Mouse (Mus musculus): ENCODE measurements at regions not wholly inside any gene's neighbourhood (a gene's known extent, or its start where the extent isn't known, plus 50 kb on each side); places are given as distances from the start of the nearest gene placed in this dataset.
"Not testable (repeated sequence)": the region's sequence is repeated elsewhere in the genome, so short reads cannot be mapped to it uniquely, and the experiment has no call there.

DNA sequence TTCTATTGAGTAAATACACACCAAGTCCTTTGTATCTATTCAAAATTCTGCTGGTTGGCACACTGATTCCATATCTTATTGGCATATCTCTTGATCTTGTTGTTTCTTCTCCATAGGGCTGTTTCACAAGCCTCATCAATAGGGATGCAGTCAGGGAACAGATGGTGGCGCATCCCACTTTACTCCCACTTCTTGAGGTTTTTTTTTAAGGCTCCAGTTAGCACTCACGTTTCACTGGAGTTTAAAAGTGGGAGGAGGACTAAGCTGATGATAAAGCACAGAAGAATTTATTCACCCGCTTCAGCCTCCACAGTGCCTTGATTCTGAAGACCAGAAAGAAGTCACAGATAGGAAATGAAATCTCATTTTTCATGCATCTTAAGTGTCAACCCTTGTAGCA lies 199.8 kb downstream of the Fam198b start:
- 83% methylated on average over 3 of the region's 3 CpGs for WGBS
- no peak overlapping the region for H3K4me3 ChIP-seq
- H3K36me3 ChIP-seq (replicated peaks) = no peaks in the 10 kb centered on the region
- no peaks in the 10 kb centered on the region for H3K9me3 ChIP-seq
- no peak overlapping the region for H3K27ac ChIP-seq
- H3K27me3 ChIP-seq (ENCODE audit: poor library complexity, severe bottlenecking) = no peaks in the 10 kb centered on the region
- H3K4me1 ChIP-seq = peaks cover 5% of the 10 kb centered on the region; the same call in 1 of the 2 replicates
- no peak for DNase-seq (ENCODE audit: extremely low spot score, low spot score)

DNA sequence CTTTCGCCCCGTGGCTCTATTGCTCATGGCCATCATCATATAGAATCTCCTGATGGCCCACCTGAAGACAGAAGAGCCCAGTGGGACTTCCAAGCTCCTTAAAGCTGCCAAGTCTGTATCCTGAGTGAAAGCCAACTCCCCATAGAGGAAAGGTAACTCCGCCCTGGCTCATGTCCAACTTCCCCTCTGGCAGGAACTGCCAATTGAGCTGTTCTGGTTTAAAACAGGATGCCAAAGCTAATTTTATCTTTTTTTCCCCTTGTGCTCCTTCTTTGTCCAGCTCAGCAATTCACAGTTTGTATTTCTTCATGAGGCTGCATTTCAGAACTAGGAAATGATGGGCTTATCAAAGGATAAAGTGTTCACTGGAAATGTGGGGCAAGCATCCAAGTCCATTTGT lies 215.3 kb downstream of the Fam198b start:
- Histone ChIP-seq H3K27me3 (ENCODE audit: poor library complexity, severe bottlenecking) (no peaks in the 10 kb centered on the region), H3K9me3 (no peaks in the 10 kb centered on the region), H3K4me3 (no peak overlapping the region), H3K27ac (no peak overlapping the region), H3K36me3 (replicated peaks) (no peaks in the 10 kb centered on the region), H3K4me1 (no peaks in the 10 kb centered on the region)
- no peak for DNase-seq (ENCODE audit: extremely low spot score, low spot score)
- WGBS = 88% methylated on average over 3 of the region's 3 CpGs

DNA sequence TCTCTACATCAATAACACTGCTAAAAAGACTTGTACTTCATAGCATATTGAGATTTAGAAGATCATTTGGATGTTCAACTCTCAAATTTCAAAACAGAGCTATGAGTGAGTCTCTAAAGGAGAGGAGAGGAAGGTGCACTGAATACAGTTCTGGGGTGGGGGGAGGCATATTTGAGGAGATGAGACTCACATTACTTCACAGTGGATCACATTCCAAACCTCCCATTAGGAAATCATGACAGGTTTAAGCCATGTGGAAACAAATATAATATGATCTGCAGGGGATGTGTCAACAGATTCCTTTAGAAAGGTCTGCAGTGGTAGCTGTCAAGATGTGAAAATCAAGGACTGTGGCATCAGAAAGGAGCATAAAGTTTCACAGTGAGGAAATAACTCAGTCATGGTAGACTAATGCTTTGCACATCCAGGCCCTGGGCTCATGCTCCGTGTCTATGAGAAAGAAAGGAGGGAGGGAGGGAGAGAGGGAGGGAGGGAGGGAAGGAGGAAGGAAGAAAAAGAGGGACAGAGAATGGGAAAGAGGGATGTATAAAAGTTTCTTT lies 235.9 kb downstream of the Fam198b start:
- Histone ChIP-seq H3K9me3 (no peaks in the 10 kb centered on the region), H3K27me3 (ENCODE audit: poor library complexity, severe bottlenecking) (no peaks in the 10 kb centered on the region), H3K4me3 (no peak overlapping the region), H3K4me1 (no peaks in the 10 kb centered on the region), H3K27ac (no peak overlapping the region), H3K36me3 (replicated peaks) (no peaks in the 10 kb centered on the region)
- no peak for DNase-seq (ENCODE audit: extremely low spot score, low spot score)
- WGBS = 67% methylated on average over 1 of the region's 1 CpGs

DNA sequence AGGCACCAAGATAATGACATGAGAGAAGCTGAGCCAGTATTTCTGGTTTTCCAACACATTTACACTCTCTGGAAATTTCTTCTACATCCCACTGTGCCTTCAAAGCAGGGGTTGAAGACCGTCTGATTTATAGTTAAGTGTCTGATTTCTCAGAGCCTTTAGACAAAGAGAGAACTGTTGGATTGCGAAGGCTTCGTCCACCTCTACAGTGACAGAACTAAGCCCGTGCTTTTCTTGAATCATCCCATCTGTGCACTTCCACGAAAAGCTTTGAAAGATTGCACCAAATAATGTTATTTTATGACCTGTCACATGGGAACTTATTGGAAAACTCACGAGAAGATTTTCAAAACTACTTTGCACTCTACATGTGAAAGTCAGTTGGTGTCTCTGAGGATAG lies 239.3 kb downstream of the Fam198b start:
- Histone ChIP-seq H3K27ac (no peak overlapping the region), H3K9me3 (no peaks in the 10 kb centered on the region), H3K36me3 (replicated peaks) (no peaks in the 10 kb centered on the region), H3K4me3 (no peak overlapping the region), H3K4me1 (no peaks in the 10 kb centered on the region), H3K27me3 (ENCODE audit: poor library complexity, severe bottlenecking) (no peaks in the 10 kb centered on the region)
- WGBS = 88% methylated on average over 6 of the region's 6 CpGs
- DNase-seq (ENCODE audit: extremely low spot score, low spot score) = no peak

DNA sequence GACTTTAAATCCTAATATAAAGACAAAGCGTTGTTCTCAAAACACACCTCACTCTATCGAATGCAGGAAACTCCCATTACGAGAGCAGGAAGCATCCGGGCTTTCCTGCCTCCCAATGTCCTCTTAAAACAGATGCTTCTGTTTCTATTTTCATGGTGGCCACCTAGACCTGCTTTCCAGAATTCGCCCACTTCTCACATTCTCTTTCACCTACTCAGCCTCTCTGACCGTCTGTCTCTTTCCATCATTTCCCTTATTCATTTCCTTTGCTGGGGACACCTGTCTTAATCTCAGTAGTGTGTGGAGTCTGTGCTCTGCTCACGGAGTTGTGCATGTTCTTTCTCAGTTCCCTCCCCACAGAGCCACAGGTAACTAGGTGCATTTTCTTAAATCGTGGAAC lies 240.3 kb downstream of the Fam198b start:
- Histone ChIP-seq H3K4me3 (no peak overlapping the region), H3K27ac (no peak overlapping the region)
- WGBS = 90% methylated on average over 8 of the region's 8 CpGs

DNA sequence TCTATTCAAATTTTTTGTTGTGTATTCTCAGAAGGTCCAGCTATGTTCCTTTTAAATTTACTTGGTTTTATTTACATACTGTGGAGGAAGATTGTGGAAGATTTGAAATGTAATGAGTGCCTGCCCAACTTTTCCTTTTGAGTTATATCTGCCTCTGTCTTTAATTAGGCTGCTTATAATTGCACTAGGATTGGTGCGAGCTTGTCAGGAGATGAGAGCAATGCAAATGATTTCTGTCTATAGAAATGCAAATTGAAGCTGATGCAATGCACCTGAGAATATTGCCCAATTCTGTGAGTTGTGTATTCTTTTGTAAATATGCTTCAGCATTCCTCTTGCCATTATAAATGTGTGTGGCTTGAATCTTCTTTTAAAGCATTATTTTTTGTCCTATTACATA lies 257.4 kb downstream of the Fam198b start:
- Histone ChIP-seq H3K27ac (no peak overlapping the region), H3K4me3 (no peak overlapping the region), H3K36me3 (replicated peaks) (no peaks in the 10 kb centered on the region), H3K9me3 (no peaks in the 10 kb centered on the region), H3K27me3 (ENCODE audit: poor library complexity, severe bottlenecking) (no peaks in the 10 kb centered on the region), H3K4me1 (no peaks in the 10 kb centered on the region)
- WGBS = 76% methylated on average over 1 of the region's 1 CpGs
- no peak for DNase-seq (ENCODE audit: extremely low spot score, low spot score)

More for the DNA sequence above, 240.3 kb downstream of the Fam198b start:
- H3K36me3 ChIP-seq (replicated peaks) = no peaks in the 10 kb centered on the region
- H3K27me3 ChIP-seq (ENCODE audit: poor library complexity, severe bottlenecking) = no peaks in the 10 kb centered on the region
- no peak for DNase-seq (ENCODE audit: extremely low spot score, low spot score)
- H3K4me1 ChIP-seq = no peaks in the 10 kb centered on the region
- H3K9me3 ChIP-seq = no peaks in the 10 kb centered on the region

DNA sequence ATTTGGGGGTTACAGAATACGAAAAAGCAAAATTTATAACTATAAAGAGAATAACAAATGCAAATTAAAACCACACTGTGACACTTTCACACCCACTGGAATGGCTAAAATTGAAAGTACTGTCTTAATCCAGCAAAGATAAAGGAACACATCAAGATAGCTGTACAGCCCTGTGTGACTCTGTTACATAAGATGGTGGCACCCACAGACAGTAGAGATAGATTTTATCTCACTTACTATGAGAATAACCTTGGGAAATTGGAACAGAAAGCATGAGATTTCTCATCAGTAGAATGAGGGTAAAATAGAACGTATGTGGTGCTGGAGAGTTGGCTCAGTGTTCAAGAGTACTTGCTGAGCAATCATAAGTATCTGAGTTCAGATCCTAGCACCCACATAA lies 276.1 kb downstream of the Fam198b start:
- H3K4me1 ChIP-seq = no peaks in the 10 kb centered on the region
- WGBS = 78% methylated on average over 2 of the region's 2 CpGs
- no peak for DNase-seq (ENCODE audit: extremely low spot score, low spot score)
- no peaks in the 10 kb centered on the region for H3K27me3 ChIP-seq (ENCODE audit: poor library complexity, severe bottlenecking)
- no peak overlapping the region for H3K27ac ChIP-seq
- H3K4me3 ChIP-seq = no peak overlapping the region
- no peaks in the 10 kb centered on the region for H3K36me3 ChIP-seq (replicated peaks)
- H3K9me3 ChIP-seq = no peaks in the 10 kb centered on the region

DNA sequence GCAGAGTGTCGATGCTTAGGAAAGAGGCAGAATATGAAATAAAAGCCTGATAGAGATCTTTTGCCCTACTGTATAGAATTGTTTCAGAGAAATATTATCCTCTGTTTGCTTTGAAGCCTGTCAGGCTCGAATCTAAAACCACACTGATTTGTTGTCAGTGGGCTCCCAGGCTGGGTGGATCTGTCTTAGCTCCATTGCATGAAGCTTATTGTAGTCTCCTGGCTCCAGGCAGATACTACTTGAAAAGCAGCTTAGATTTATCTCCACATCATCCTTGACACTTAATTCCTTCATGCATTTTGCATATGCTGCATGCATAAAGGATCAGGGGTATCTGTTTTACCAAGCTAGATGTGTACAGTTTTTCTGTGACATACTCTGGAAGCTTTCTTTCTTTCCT lies 297.4 kb downstream of the Fam198b start:
- H3K4me1 ChIP-seq = no peaks in the 10 kb centered on the region
- DNase-seq (ENCODE audit: extremely low spot score, low spot score) = no peak
- H3K36me3 ChIP-seq (replicated peaks) = no peaks in the 10 kb centered on the region
- H3K27ac ChIP-seq = no peak overlapping the region
- 89% methylated on average over 2 of the region's 2 CpGs for WGBS
- H3K9me3 ChIP-seq = no peaks in the 10 kb centered on the region
- H3K4me3 ChIP-seq = no peak overlapping the region
- H3K27me3 ChIP-seq (ENCODE audit: poor library complexity, severe bottlenecking) = no peaks in the 10 kb centered on the region

DNA sequence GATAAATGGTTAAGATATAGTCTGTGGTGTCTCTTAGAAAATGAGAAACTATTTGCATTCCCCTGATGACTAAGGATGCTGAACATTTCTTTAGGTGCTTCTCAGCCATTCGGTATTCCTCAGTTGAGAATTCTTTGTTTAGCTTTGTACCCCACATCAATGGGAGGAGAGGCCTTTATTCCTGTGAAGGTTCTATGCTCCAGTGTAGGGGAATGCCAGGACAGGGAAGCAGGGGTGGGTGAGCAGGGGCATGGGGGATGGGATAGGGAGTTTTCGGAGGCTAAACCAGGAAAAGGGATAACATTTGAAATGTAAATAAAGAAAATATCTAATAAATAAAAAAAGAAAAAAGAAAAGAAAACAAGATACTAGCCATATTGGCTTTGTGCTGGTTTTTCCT lies 297.8 kb downstream of the Fam198b start:
- H3K27ac ChIP-seq; H3K27me3 ChIP-seq (ENCODE audit: poor library complexity, severe bottlenecking); H3K4me1 ChIP-seq; DNase-seq (ENCODE audit: extremely low spot score, low spot score); H3K4me3 ChIP-seq; H3K9me3 ChIP-seq; H3K36me3 ChIP-seq (replicated peaks): not testable (repeated sequence)
- 68% methylated on average over 2 of the region's 2 CpGs for WGBS

DNA sequence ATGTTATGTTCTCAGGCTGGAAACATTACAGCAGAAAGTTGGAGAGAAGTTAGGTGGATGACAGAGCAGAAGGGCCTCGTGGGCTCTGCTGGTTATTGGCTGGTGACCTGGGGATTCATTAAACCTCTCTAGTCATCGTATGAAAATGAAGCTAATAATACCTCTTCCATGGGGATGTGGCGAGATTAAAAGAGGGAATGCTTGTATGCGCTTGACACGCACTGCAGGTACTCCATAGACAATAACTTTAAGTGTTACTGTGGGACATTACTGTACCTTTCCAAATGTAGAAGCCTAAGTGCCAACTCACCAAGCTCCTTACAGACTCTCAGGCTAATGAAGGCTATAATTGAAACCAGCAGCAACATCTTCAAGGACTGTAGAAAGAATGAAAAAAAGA lies 303.1 kb downstream of the Fam198b start:
- Histone ChIP-seq H3K27ac (no peak overlapping the region), H3K4me3 (no peak overlapping the region), H3K9me3 (no peaks in the 10 kb centered on the region), H3K36me3 (replicated peaks) (no peaks in the 10 kb centered on the region), H3K27me3 (ENCODE audit: poor library complexity, severe bottlenecking) (no peaks in the 10 kb centered on the region), H3K4me1 (no peaks in the 10 kb centered on the region)
- no peak for DNase-seq (ENCODE audit: extremely low spot score, low spot score)
- 89% methylated on average over 5 of the region's 5 CpGs for WGBS

DNA sequence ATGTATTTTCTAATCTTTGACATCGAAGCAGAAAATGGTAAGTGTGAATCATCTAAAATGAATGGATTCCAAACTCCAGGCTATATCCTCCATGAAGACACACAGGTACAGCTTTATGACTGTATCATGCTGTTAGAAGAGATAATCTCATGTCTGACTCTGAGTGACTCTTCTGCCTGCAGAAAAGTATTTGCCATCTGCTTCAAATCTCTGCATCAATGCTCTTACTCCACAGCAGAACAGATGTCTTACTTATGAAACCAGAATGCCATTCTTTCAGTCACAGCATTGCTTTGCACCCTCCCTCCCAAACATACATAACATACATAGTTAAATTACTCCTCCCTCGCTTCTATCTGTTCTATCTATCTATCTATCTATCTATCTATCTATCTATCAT lies 316.6 kb downstream of the Fam198b start:
- H3K27ac ChIP-seq = no peak overlapping the region
- DNase-seq (ENCODE audit: extremely low spot score, low spot score) = no peak
- peaks cover 7% of the 10 kb centered on the region; the same call in 1 of the 2 replicates for H3K4me1 ChIP-seq
- no peaks in the 10 kb centered on the region for H3K36me3 ChIP-seq (replicated peaks)
- no peaks in the 10 kb centered on the region for H3K27me3 ChIP-seq (ENCODE audit: poor library complexity, severe bottlenecking)
- H3K9me3 ChIP-seq = no peaks in the 10 kb centered on the region
- 91% methylated on average over 2 of the region's 2 CpGs for WGBS
- no peak overlapping the region for H3K4me3 ChIP-seq

DNA sequence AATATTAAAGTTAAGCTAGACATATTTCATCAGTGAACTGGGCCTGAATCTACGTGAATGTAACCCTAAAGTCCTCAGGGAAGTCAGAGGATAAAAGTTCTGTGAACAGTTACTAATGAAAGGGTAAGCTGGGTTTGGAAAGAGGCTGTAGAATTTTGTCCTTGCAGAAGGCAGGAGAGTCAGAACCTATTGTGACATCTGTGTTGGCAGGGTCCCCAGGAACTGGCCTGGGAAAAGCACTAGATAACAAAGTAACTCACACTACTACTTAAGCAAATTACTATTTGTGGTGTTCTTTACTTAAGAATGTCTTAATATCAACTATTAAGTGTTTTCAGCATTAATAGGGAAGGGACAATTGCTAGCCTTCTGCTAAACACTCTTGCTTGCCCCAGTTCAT lies 320.5 kb downstream of the Fam198b start:
- H3K27me3 ChIP-seq (ENCODE audit: poor library complexity, severe bottlenecking) = no peaks in the 10 kb centered on the region
- no peaks in the 10 kb centered on the region for H3K36me3 ChIP-seq (replicated peaks)
- H3K4me1 ChIP-seq = peaks cover 10% of the 10 kb centered on the region
- 69% methylated on average over 1 of the region's 1 CpGs for WGBS
- DNase-seq (ENCODE audit: extremely low spot score, low spot score) = no peak
- H3K4me3 ChIP-seq = no peak overlapping the region
- no peaks in the 10 kb centered on the region for H3K9me3 ChIP-seq
- no peak overlapping the region for H3K27ac ChIP-seq

DNA sequence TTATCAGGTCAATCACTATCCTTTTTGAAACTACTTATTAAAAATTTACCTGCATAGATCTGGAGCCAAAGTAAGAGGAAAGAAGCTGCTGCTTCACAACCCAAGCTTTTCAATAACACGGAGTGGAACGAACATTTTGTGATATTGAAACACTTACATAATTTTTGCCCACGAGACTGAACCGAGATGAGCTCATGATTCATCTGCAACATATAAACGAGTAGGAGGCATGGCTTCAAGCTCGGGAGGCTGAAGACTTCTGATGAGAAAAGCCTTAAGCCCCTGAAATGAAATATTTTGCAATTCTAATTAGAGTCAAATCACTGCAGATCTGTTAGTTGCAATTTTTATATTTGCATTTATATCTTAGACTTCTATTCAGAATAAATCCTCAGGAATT lies 321.0 kb downstream of the Fam198b start:
- no peak for DNase-seq (ENCODE audit: extremely low spot score, low spot score)
- no peak overlapping the region for H3K27ac ChIP-seq
- H3K4me1 ChIP-seq = peaks cover 10% of the 10 kb centered on the region
- no peak overlapping the region for H3K4me3 ChIP-seq
- H3K9me3 ChIP-seq = no peaks in the 10 kb centered on the region
- H3K36me3 ChIP-seq (replicated peaks) = no peaks in the 10 kb centered on the region
- 84% methylated on average over 6 of the region's 6 CpGs for WGBS
- H3K27me3 ChIP-seq (ENCODE audit: poor library complexity, severe bottlenecking) = no peaks in the 10 kb centered on the region

DNA sequence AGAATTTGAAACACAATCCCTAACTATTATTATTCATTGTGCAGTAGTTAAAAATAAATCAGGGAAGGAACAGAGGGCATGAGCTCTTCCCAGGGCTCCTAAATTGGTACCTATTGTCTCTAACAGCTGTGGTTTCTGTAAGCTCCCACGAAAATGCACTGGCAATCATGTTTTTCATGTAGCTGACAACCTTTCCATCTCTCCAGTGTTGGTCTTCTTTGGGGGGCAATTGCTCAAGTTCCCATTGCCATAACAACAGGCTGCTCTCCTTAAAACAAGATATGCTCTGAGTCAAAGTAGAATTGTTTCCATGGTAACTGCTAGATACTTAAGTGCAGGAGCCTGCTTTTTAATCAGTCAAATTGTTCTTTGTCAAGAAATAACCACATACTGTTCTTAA lies 322.7 kb downstream of the Fam198b start:
- DNase-seq (ENCODE audit: extremely low spot score, low spot score) = no peak
- Histone ChIP-seq H3K4me1 (peaks cover 10% of the 10 kb centered on the region), H3K4me3 (no peak overlapping the region), H3K36me3 (replicated peaks) (no peaks in the 10 kb centered on the region), H3K9me3 (no peaks in the 10 kb centered on the region), H3K27ac (no peak overlapping the region), H3K27me3 (ENCODE audit: poor library complexity, severe bottlenecking) (no peaks in the 10 kb centered on the region)
- 32% methylated on average over 1 of the region's 1 CpGs for WGBS

Measured in forebrain, embryonic 10.5 days (tissue).